19 mouse cellular contexts compared by ENCODE assay signal in the genomic region with DNA sequence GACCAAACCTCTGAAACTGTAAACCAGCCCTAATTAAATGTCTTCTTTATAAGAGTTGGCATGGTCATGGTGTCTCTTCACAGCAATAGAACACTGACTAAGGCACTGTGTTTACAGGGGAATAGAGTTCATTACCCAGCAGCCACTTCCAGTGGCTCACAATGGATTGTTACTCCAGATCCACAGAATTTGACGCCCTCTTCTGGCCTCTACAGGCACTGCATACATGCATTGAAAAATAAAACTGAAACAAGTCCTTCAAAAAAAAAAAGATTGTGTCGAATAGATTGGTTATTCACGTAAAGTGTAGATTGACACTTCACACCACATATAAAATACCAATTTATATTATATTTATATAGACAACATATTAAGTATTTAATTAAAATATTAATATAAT.
"Had no signal": no experiment of that assay in that cellular context is flagged by ENCODE, and none has a peak within 500 bp of the region (broad histone marks: within the 10 kb centered on the region; RNA-seq: fewer than 3 reads in every experiment).

No protein-coding gene starts in this region.

- H3K36me3 ChIP-seq: limb, embryonic 10.5 days; limb, embryonic 13.5 days; liver, embryonic 13.5 days; neural tube, embryonic 13.5 days had no signal

- DNase-seq: kidney, adult 18-20 months; kidney, adult 9 months; kidney, postnatal 10 days; kidney, postnatal 36 days; layer of hippocampus, adult 9-11 months; layer of hippocampus, postnatal 36 days; liver, embryonic 13.5 days; lung, adult 2 months; lung, postnatal 4 days; midbrain, embryonic 14.5 days; thymus, adult 18-20 months; thymus, postnatal 36 days had no signal

- H3K4me3 ChIP-seq: limb, embryonic 10.5 days; limb, embryonic 13.5 days; liver, embryonic 13.5 days; myocyte; neural tube, embryonic 13.5 days had no signal

- H3K4me1 ChIP-seq: liver, embryonic 13.5 days; neural tube, embryonic 13.5 days had no signal

- H3K9me3 ChIP-seq: limb, embryonic 10.5 days; limb, embryonic 13.5 days; liver, embryonic 13.5 days; neural tube, embryonic 13.5 days had no signal

- H3K27ac ChIP-seq: limb, embryonic 10.5 days; limb, embryonic 13.5 days; liver, embryonic 13.5 days; neural tube, embryonic 13.5 days had no signal

- H3K27me3 ChIP-seq: liver, embryonic 13.5 days; neural tube, embryonic 13.5 days had no signal

- H3K4me2 ChIP-seq: limb, embryonic 13.5 days; liver, embryonic 13.5 days; midbrain, embryonic 11.5 days; neural tube, embryonic 13.5 days had no signal

- ATAC-seq: intestine, embryonic 16.5 days; lung, postnatal 0 days had no signal

- H3K9ac ChIP-seq: limb, embryonic 13.5 days; liver, embryonic 13.5 days; neural tube, embryonic 13.5 days had no signal
